Mouse (Mus musculus): ENCODE data around the gene Macf1. TPM values are rescaled to one million over a fixed set of nuclear protein-coding genes. Genes with fewer than 3 reads are reported as not detected.

Macf1 gene
- polyA plus RNA-seq, 1 experiment from 2014 or later: 80.2 TPM

GRCm38 (mm10) chr4:123401265-123401664 lies 282.9 kb downstream of the Macf1 start:
- Histone ChIP-seq H3K9ac (no peak overlapping the region), H3K4me3 (no peak overlapping the region), H3K27me3 (no peaks in the 10 kb centered on the region), H3K4me1 (peaks cover 25% of the 10 kb centered on the region), H3K4me2 (replicated peaks) (no peak overlapping the region), H3K27ac (no peak overlapping the region), H3K9me3 (replicated peaks) (no peaks in the 10 kb centered on the region), H3K36me3 (peaks cover 43% of the 10 kb centered on the region)
- WGBS: 74% methylated on average over 3 of the region's 3 CpGs
- ATAC-seq (ENCODE audit: low FRiP score): no peak

GRCm38 (mm10) chr4:123397643-123398434 lies 286.3 kb downstream of the Macf1 start:
- H3K9ac ChIP-seq: no peak overlapping the region
- H3K36me3 ChIP-seq: peaks cover 75% of the 10 kb centered on the region
- 90% methylated on average over 5 of the region's 5 CpGs for WGBS
- no peak for ATAC-seq (ENCODE audit: low FRiP score)
- no peaks in the 10 kb centered on the region for H3K27me3 ChIP-seq
- no peak overlapping the region for H3K4me3 ChIP-seq
- no peaks in the 10 kb centered on the region for H3K9me3 ChIP-seq (replicated peaks)
- H3K4me1 ChIP-seq: peaks cover 5% of the 10 kb centered on the region; the same call in 1 of the 2 replicates
- H3K4me2 ChIP-seq (replicated peaks): no peak overlapping the region
- H3K27ac ChIP-seq: no peak overlapping the region

GRCm38 (mm10) chr4:123397049-123397448 lies 287.1 kb downstream of the Macf1 start:
- H3K4me2 ChIP-seq (replicated peaks): no peak overlapping the region
- H3K36me3 ChIP-seq: peaks cover 83% of the 10 kb centered on the region
- no peak for ATAC-seq (ENCODE audit: low FRiP score)
- no peak overlapping the region for H3K9ac ChIP-seq
- H3K27me3 ChIP-seq: no peaks in the 10 kb centered on the region
- 0 out of 2 replicates have a peak, but pooled peaks cover 2% of the 10 kb centered on the region for H3K4me1 ChIP-seq
- no peak overlapping the region for H3K4me3 ChIP-seq
- no peak overlapping the region for H3K27ac ChIP-seq
- WGBS: 92% methylated on average over 8 of the region's 8 CpGs
- no peaks in the 10 kb centered on the region for H3K9me3 ChIP-seq (replicated peaks)

GRCm38 (mm10) chr4:123395435-123396000 lies 288.6 kb downstream of the Macf1 start:
- Histone ChIP-seq H3K9ac (no peak overlapping the region), H3K9me3 (replicated peaks) (no peaks in the 10 kb centered on the region), H3K27me3 (no peaks in the 10 kb centered on the region), H3K4me2 (replicated peaks) (no peak overlapping the region), H3K4me1 (no peaks in the 10 kb centered on the region), H3K4me3 (no peak overlapping the region), H3K27ac (no peak overlapping the region), H3K36me3 (peaks cover 80% of the 10 kb centered on the region)
- 97% methylated on average over 2 of the region's 2 CpGs for WGBS
- no peak for ATAC-seq (ENCODE audit: low FRiP score)

GRCm38 (mm10) chr4:123394878-123395277 lies 289.3 kb downstream of the Macf1 start:
- Histone ChIP-seq H3K9ac (no peak overlapping the region), H3K4me3 (no peak overlapping the region), H3K4me2 (replicated peaks) (no peak overlapping the region), H3K27me3 (no peaks in the 10 kb centered on the region), H3K4me1 (no peaks in the 10 kb centered on the region), H3K9me3 (replicated peaks) (no peaks in the 10 kb centered on the region), H3K27ac (no peak overlapping the region), H3K36me3 (peaks cover 83% of the 10 kb centered on the region)
- WGBS: 88% methylated on average over 5 of the region's 5 CpGs
- no peak for ATAC-seq (ENCODE audit: low FRiP score)

GRCm38 (mm10) chr4:123394269-123394668 lies 289.9 kb downstream of the Macf1 start:
- Histone ChIP-seq H3K4me1 (no peaks in the 10 kb centered on the region), H3K36me3 (peaks cover 82% of the 10 kb centered on the region), H3K27ac (no peak overlapping the region), H3K27me3 (no peaks in the 10 kb centered on the region), H3K9me3 (replicated peaks) (no peaks in the 10 kb centered on the region), H3K4me3 (no peak overlapping the region), H3K4me2 (replicated peaks) (no peak overlapping the region), H3K9ac (no peak overlapping the region)
- 70% methylated on average over 1 of the region's 1 CpGs for WGBS
- no peak for ATAC-seq (ENCODE audit: low FRiP score)

GRCm38 (mm10) chr4:123393004-123393403 lies 291.2 kb downstream of the Macf1 start:
- Histone ChIP-seq H3K4me1 (no peaks in the 10 kb centered on the region), H3K27ac (no peak overlapping the region), H3K9me3 (replicated peaks) (no peaks in the 10 kb centered on the region), H3K4me3 (no peak overlapping the region), H3K36me3 (peaks cover 83% of the 10 kb centered on the region), H3K9ac (no peak overlapping the region), H3K4me2 (replicated peaks) (no peak overlapping the region), H3K27me3 (no peaks in the 10 kb centered on the region)
- no peak for ATAC-seq (ENCODE audit: low FRiP score)
- WGBS: 90% methylated on average over 3 of the region's 3 CpGs

- ATAC-seq (ENCODE audit: low FRiP score): no peak
- Histone ChIP-seq H3K27ac (no peak overlapping the region), H3K27me3 (no peaks in the 10 kb centered on the region), H3K9ac (no peak overlapping the region), H3K4me3 (no peak overlapping the region), H3K4me1 (no peaks in the 10 kb centered on the region), H3K4me2 (replicated peaks) (no peak overlapping the region), H3K36me3 (peaks cover 79% of the 10 kb centered on the region), H3K9me3 (replicated peaks) (no peaks in the 10 kb centered on the region)
- WGBS: 96% methylated on average over 1 of the region's 1 CpGs
These were observed 292.0 kb downstream of the Macf1 start for GRCm38 (mm10) chr4:123392187-123392586.

- H3K4me2 ChIP-seq (replicated peaks): no peak overlapping the region
- peak overlapping the region; percentile 70; the same call in 1 of the 2 replicates for H3K27ac ChIP-seq
- no peak overlapping the region for H3K9ac ChIP-seq
- peaks cover 2% of the 10 kb centered on the region; the same call in 1 of the 2 replicates for H3K4me1 ChIP-seq
- no peaks in the 10 kb centered on the region for H3K9me3 ChIP-seq (replicated peaks)
- no peak overlapping the region for H3K4me3 ChIP-seq
- ATAC-seq (ENCODE audit: low FRiP score): peak; percentile 64
- peaks cover 82% of the 10 kb centered on the region for H3K36me3 ChIP-seq
- no peaks in the 10 kb centered on the region for H3K27me3 ChIP-seq
- 37% methylated on average over 1 of the region's 1 CpGs for WGBS
These were observed 299.1 kb downstream of the Macf1 start for GRCm38 (mm10) chr4:123385028-123385427.

GRCm38 (mm10) chr4:123383173-123383572 lies 301.0 kb downstream of the Macf1 start:
- Histone ChIP-seq H3K27me3 (no peaks in the 10 kb centered on the region), H3K4me3 (no peak overlapping the region), H3K4me2 (replicated peaks) (no peak overlapping the region), H3K9ac (no peak overlapping the region), H3K27ac (no peak overlapping the region), H3K36me3 (peaks cover 81% of the 10 kb centered on the region), H3K4me1 (peaks cover 2% of the 10 kb centered on the region; the same call in 1 of the 2 replicates), H3K9me3 (replicated peaks) (no peaks in the 10 kb centered on the region)
- ATAC-seq (ENCODE audit: low FRiP score): no peak
- 91% methylated on average over 7 of the region's 7 CpGs for WGBS

- no peak overlapping the region for H3K4me3 ChIP-seq
- ATAC-seq (ENCODE audit: low FRiP score): no peak
- H3K27ac ChIP-seq: no peak overlapping the region
- H3K4me2 ChIP-seq (replicated peaks): no peak overlapping the region
- peaks cover 82% of the 10 kb centered on the region for H3K36me3 ChIP-seq
- H3K9ac ChIP-seq: no peak overlapping the region
- H3K4me1 ChIP-seq: peaks cover 2% of the 10 kb centered on the region; the same call in 1 of the 2 replicates
- H3K9me3 ChIP-seq (replicated peaks): no peaks in the 10 kb centered on the region
- WGBS: 94% methylated on average over 4 of the region's 4 CpGs
- no peaks in the 10 kb centered on the region for H3K27me3 ChIP-seq
These were observed 302.1 kb downstream of the Macf1 start for GRCm38 (mm10) chr4:123382051-123382450.

GRCm38 (mm10) chr4:123381598-123381997 lies 302.6 kb downstream of the Macf1 start:
- Histone ChIP-seq H3K9ac (no peak overlapping the region), H3K27ac (no peak overlapping the region), H3K9me3 (replicated peaks) (no peaks in the 10 kb centered on the region), H3K4me1 (peaks cover 2% of the 10 kb centered on the region; the same call in 1 of the 2 replicates), H3K36me3 (peaks cover 82% of the 10 kb centered on the region), H3K4me3 (no peak overlapping the region), H3K4me2 (replicated peaks) (no peak overlapping the region), H3K27me3 (no peaks in the 10 kb centered on the region)
- WGBS: 92% methylated on average over 11 of the region's 11 CpGs
- ATAC-seq (ENCODE audit: low FRiP score): no peak
